Mouse (Mus musculus): ENCODE measurements at regions not wholly inside any gene's neighbourhood (a gene's known extent, or its start where the extent isn't known, plus 50 kb on each side); places are given as distances from the start of the nearest gene placed in this dataset.

- DNase-seq (ENCODE audit: low spot score in 2 of 2), result peak in 1 of 2 experiments; percentile 0
Observed at GRCm38 (mm10) chrY:74732116-74732515, 108.4 kb downstream of the Gm21913 start.
